Mouse (Mus musculus): ENCODE data around the gene Gm17660. TPM values are rescaled to one million over a fixed set of nuclear protein-coding genes. Genes with fewer than 3 reads are reported as not detected.

Gene Gm17660
- polyA plus RNA-seq, 1 experiment from 2014 or later, result not detected

- H3K27ac ChIP-seq (ENCODE audit: low read depth, low read length), result no peak overlapping the region
- H3K9me3 ChIP-seq (ENCODE audit: control insufficient read depth, low read length), result no peaks in the 10 kb centered on the region
- H3K4me3 ChIP-seq (ENCODE audit: low read depth, low read length), result no peak overlapping the region
- no peak overlapping the region for H3K9ac ChIP-seq (ENCODE audit: low read depth, low read length)
- H3K4me2 ChIP-seq (replicated peaks; ENCODE audit: low read depth, low read length), result no peak overlapping the region
- WGBS, result 88% methylated on average over 2 of the region's 2 CpGs
- ATAC-seq (ENCODE audit: low FRiP score) (no peak), DNase-seq (ENCODE audit: low spot score) (no peak)
- H3K27me3 ChIP-seq (ENCODE audit: control insufficient read depth, insufficient read depth, low read length), result no peaks in the 10 kb centered on the region
- no peaks in the 10 kb centered on the region for H3K36me3 ChIP-seq (ENCODE audit: control insufficient read depth, insufficient read depth, low read length)
- H3K4me1 ChIP-seq (replicated peaks; ENCODE audit: control insufficient read depth, insufficient read depth, low read length), result no peaks in the 10 kb centered on the region
Observed at GRCm38 (mm10) chr5:104042906-104043305, 34.5 kb downstream of the Gm17660 start.

GRCm38 (mm10) chr5:104039154-104039932, 38.1 kb downstream of the Gm17660 start:
- no peak overlapping the region for H3K27ac ChIP-seq (ENCODE audit: low read depth, low read length)
- H3K4me2 ChIP-seq (replicated peaks; ENCODE audit: low read depth, low read length), result no peak overlapping the region
- H3K4me3 ChIP-seq (ENCODE audit: low read depth, low read length), result no peak overlapping the region
- no peaks in the 10 kb centered on the region for H3K36me3 ChIP-seq (ENCODE audit: control insufficient read depth, insufficient read depth, low read length)
- 75% methylated on average over 6 of the region's 6 CpGs for WGBS
- no peak for ATAC-seq (ENCODE audit: low FRiP score)
- H3K4me1 ChIP-seq (replicated peaks; ENCODE audit: control insufficient read depth, insufficient read depth, low read length), result no peaks in the 10 kb centered on the region
- peak; percentile 42 for DNase-seq (ENCODE audit: low spot score)
- H3K27me3 ChIP-seq (ENCODE audit: control insufficient read depth, insufficient read depth, low read length), result no peaks in the 10 kb centered on the region
- no peaks in the 10 kb centered on the region for H3K9me3 ChIP-seq (ENCODE audit: control insufficient read depth, low read length)
- H3K9ac ChIP-seq (ENCODE audit: low read depth, low read length), result no peak overlapping the region

- Histone ChIP-seq H3K4me1 (replicated peaks; ENCODE audit: control insufficient read depth, insufficient read depth, low read length) (no peaks in the 10 kb centered on the region), H3K27ac (ENCODE audit: low read depth, low read length) (no peak overlapping the region), H3K9me3 (ENCODE audit: control insufficient read depth, low read length) (no peaks in the 10 kb centered on the region), H3K36me3 (ENCODE audit: control insufficient read depth, insufficient read depth, low read length) (no peaks in the 10 kb centered on the region), H3K4me2 (replicated peaks; ENCODE audit: low read depth, low read length) (no peak overlapping the region), H3K4me3 (ENCODE audit: low read depth, low read length) (no peak overlapping the region), H3K27me3 (ENCODE audit: control insufficient read depth, insufficient read depth, low read length) (no peaks in the 10 kb centered on the region), H3K9ac (ENCODE audit: low read depth, low read length) (no peak overlapping the region)
- DNase-seq (ENCODE audit: low spot score) (no peak), ATAC-seq (ENCODE audit: low FRiP score) (no peak)
- 74% methylated on average over 1 of the region's 1 CpGs for WGBS
Observed at GRCm38 (mm10) chr5:104036686-104037085, 40.7 kb downstream of the Gm17660 start.

- Histone ChIP-seq H3K4me2 (replicated peaks; ENCODE audit: low read depth, low read length) (no peak overlapping the region), H3K9ac (ENCODE audit: low read depth, low read length) (no peak overlapping the region), H3K9me3 (ENCODE audit: control insufficient read depth, low read length) (no peaks in the 10 kb centered on the region), H3K27ac (ENCODE audit: low read depth, low read length) (no peak overlapping the region), H3K4me3 (ENCODE audit: low read depth, low read length) (no peak overlapping the region), H3K36me3 (ENCODE audit: control insufficient read depth, insufficient read depth, low read length) (no peaks in the 10 kb centered on the region), H3K27me3 (ENCODE audit: control insufficient read depth, insufficient read depth, low read length) (no peaks in the 10 kb centered on the region), H3K4me1 (replicated peaks; ENCODE audit: control insufficient read depth, insufficient read depth, low read length) (no peaks in the 10 kb centered on the region)
- DNase-seq (ENCODE audit: low spot score), result no peak
- WGBS, result 73% methylated on average over 1 of the region's 1 CpGs
- ATAC-seq (ENCODE audit: low FRiP score), result no peak
Observed at GRCm38 (mm10) chr5:104035824-104036223, 41.6 kb downstream of the Gm17660 start.

- Histone ChIP-seq H3K27ac (ENCODE audit: low read depth, low read length) (no peak overlapping the region), H3K4me3 (ENCODE audit: low read depth, low read length) (no peak overlapping the region), H3K4me1 (replicated peaks; ENCODE audit: control insufficient read depth, insufficient read depth, low read length) (no peaks in the 10 kb centered on the region), H3K36me3 (ENCODE audit: control insufficient read depth, insufficient read depth, low read length) (no peaks in the 10 kb centered on the region), H3K27me3 (ENCODE audit: control insufficient read depth, insufficient read depth, low read length) (no peaks in the 10 kb centered on the region), H3K4me2 (replicated peaks; ENCODE audit: low read depth, low read length) (no peak overlapping the region), H3K9me3 (ENCODE audit: control insufficient read depth, low read length) (no peaks in the 10 kb centered on the region), H3K9ac (ENCODE audit: low read depth, low read length) (no peak overlapping the region)
- DNase-seq (ENCODE audit: low spot score), result no peak
- ATAC-seq (ENCODE audit: low FRiP score), result no peak
Observed at GRCm38 (mm10) chr5:104035066-104035465, 42.3 kb downstream of the Gm17660 start.

- Histone ChIP-seq H3K27me3 (ENCODE audit: control insufficient read depth, insufficient read depth, low read length) (no peaks in the 10 kb centered on the region), H3K4me3 (ENCODE audit: low read depth, low read length) (no peak overlapping the region), H3K4me2 (replicated peaks; ENCODE audit: low read depth, low read length) (no peak overlapping the region), H3K4me1 (replicated peaks; ENCODE audit: control insufficient read depth, insufficient read depth, low read length) (no peaks in the 10 kb centered on the region), H3K27ac (ENCODE audit: low read depth, low read length) (no peak overlapping the region), H3K9me3 (ENCODE audit: control insufficient read depth, low read length) (no peaks in the 10 kb centered on the region), H3K36me3 (ENCODE audit: control insufficient read depth, insufficient read depth, low read length) (no peaks in the 10 kb centered on the region), H3K9ac (ENCODE audit: low read depth, low read length) (no peak overlapping the region)
- 98% methylated on average over 2 of the region's 2 CpGs for WGBS
- no peak for ATAC-seq (ENCODE audit: low FRiP score)
- DNase-seq (ENCODE audit: low spot score), result no peak
Observed at GRCm38 (mm10) chr5:104032434-104033097, 44.8 kb downstream of the Gm17660 start.

- Histone ChIP-seq H3K9me3 (ENCODE audit: control insufficient read depth, low read length) (no peaks in the 10 kb centered on the region), H3K27ac (ENCODE audit: low read depth, low read length) (no peak overlapping the region), H3K9ac (ENCODE audit: low read depth, low read length) (no peak overlapping the region), H3K27me3 (ENCODE audit: control insufficient read depth, insufficient read depth, low read length) (no peaks in the 10 kb centered on the region), H3K4me3 (ENCODE audit: low read depth, low read length) (no peak overlapping the region), H3K36me3 (ENCODE audit: control insufficient read depth, insufficient read depth, low read length) (no peaks in the 10 kb centered on the region), H3K4me1 (replicated peaks; ENCODE audit: control insufficient read depth, insufficient read depth, low read length) (no peaks in the 10 kb centered on the region; the same call in 1 of the 2 replicates), H3K4me2 (replicated peaks; ENCODE audit: low read depth, low read length) (no peak overlapping the region)
- DNase-seq (ENCODE audit: low spot score), result no peak
- ATAC-seq (ENCODE audit: low FRiP score), result no peak
- 42% methylated on average over 17 of the region's 17 CpGs for WGBS
Observed at GRCm38 (mm10) chr5:104025245-104025854, 52.1 kb downstream of the Gm17660 start.

- Histone ChIP-seq H3K4me1 (replicated peaks; ENCODE audit: control insufficient read depth, insufficient read depth, low read length) (no peaks in the 10 kb centered on the region; the same call in 1 of the 2 replicates), H3K36me3 (ENCODE audit: control insufficient read depth, insufficient read depth, low read length) (no peaks in the 10 kb centered on the region), H3K4me2 (replicated peaks; ENCODE audit: low read depth, low read length) (no peak overlapping the region), H3K27me3 (ENCODE audit: control insufficient read depth, insufficient read depth, low read length) (no peaks in the 10 kb centered on the region), H3K27ac (ENCODE audit: low read depth, low read length) (no peak overlapping the region), H3K4me3 (ENCODE audit: low read depth, low read length) (no peak overlapping the region), H3K9ac (ENCODE audit: low read depth, low read length) (no peak overlapping the region), H3K9me3 (ENCODE audit: control insufficient read depth, low read length) (no peaks in the 10 kb centered on the region)
- ATAC-seq (ENCODE audit: low FRiP score) (no peak), DNase-seq (ENCODE audit: low spot score) (no peak)
- WGBS, result 70% methylated on average over 11 of the region's 11 CpGs
Observed at GRCm38 (mm10) chr5:104024762-104025161, 52.6 kb downstream of the Gm17660 start.
